Mouse (Mus musculus): ENCODE results near the gene Dpf2. TPM values are rescaled to one million over a fixed set of nuclear protein-coding genes. Genes with fewer than 3 reads are reported as not detected.

Gene Dpf2
- polyA plus RNA-seq, 1 experiment from 2014 or later = 246 TPM

- no peaks in the 10 kb centered on the region for H3K27me3 ChIP-seq (ENCODE audit: poor library complexity, severe bottlenecking)
- H3K4me3 ChIP-seq = peak overlapping the region; percentile 88
- 15% methylated on average over 14 of the region's 14 CpGs for WGBS
- no peak for DNase-seq (ENCODE audit: extremely low spot score, low spot score)
- peaks cover 40% of the 10 kb centered on the region for H3K4me1 ChIP-seq
- no peaks in the 10 kb centered on the region for H3K9me3 ChIP-seq
- peak overlapping the region; percentile 97 for H3K27ac ChIP-seq
- H3K36me3 ChIP-seq (replicated peaks) = peaks cover 42% of the 10 kb centered on the region
Observed at GRCm38 (mm10) chr19:5911430-5912102, 1.2 kb downstream of the Dpf2 start.

- 68% methylated on average over 6 of the region's 6 CpGs for WGBS
- Histone ChIP-seq H3K36me3 (replicated peaks) (peaks cover 51% of the 10 kb centered on the region), H3K9me3 (no peaks in the 10 kb centered on the region), H3K27ac (peak overlapping the region; percentile 3; the same call in 1 of the 2 replicates), H3K4me3 (peak overlapping the region; percentile 88), H3K4me1 (peaks cover 40% of the 10 kb centered on the region), H3K27me3 (ENCODE audit: poor library complexity, severe bottlenecking) (no peaks in the 10 kb centered on the region)
- DNase-seq (ENCODE audit: extremely low spot score, low spot score) = no peak
Observed at GRCm38 (mm10) chr19:5910221-5910620, 2.6 kb downstream of the Dpf2 start.

- no peaks in the 10 kb centered on the region for H3K9me3 ChIP-seq
- no peaks in the 10 kb centered on the region for H3K27me3 ChIP-seq (ENCODE audit: poor library complexity, severe bottlenecking)
- peaks cover 76% of the 10 kb centered on the region for H3K36me3 ChIP-seq (replicated peaks)
- H3K4me3 ChIP-seq = no peak overlapping the region
- no peak overlapping the region for H3K27ac ChIP-seq
- no peak for DNase-seq (ENCODE audit: extremely low spot score, low spot score)
- WGBS = 93% methylated on average over 3 of the region's 3 CpGs
- H3K4me1 ChIP-seq = peaks cover 27% of the 10 kb centered on the region
Observed at GRCm38 (mm10) chr19:5907275-5907674, 5.5 kb downstream of the Dpf2 start.

GRCm38 (mm10) chr19:5894002-5894678, 18.7 kb downstream of the Dpf2 start, which contains the start of gene Tigd3:
TSS of gene Tigd3 (minus strand) at chr19:5894149.
- Histone ChIP-seq H3K4me1 (peaks cover 29% of the 10 kb centered on the region), H3K27me3 (ENCODE audit: poor library complexity, severe bottlenecking) (no peaks in the 10 kb centered on the region), H3K4me3 (peak within 1 kb of the TSS; percentile 76), H3K9me3 (no peaks in the 10 kb centered on the region), H3K36me3 (replicated peaks) (peaks cover 61% of the 10 kb centered on the region), H3K27ac (peak within 1 kb of the TSS; percentile 94)
- WGBS = 6% methylated on average over 36 of the region's 36 CpGs
- peak; percentile 97 for DNase-seq (ENCODE audit: extremely low spot score, low spot score)

GRCm38 (mm10) chr19:5893282-5894001, 19.4 kb downstream of the Dpf2 start:
- peak overlapping the region; percentile 76 for H3K4me3 ChIP-seq
- no peak for DNase-seq (ENCODE audit: extremely low spot score, low spot score)
- peak overlapping the region; percentile 94 for H3K27ac ChIP-seq
- no peaks in the 10 kb centered on the region for H3K9me3 ChIP-seq
- peaks cover 56% of the 10 kb centered on the region for H3K36me3 ChIP-seq (replicated peaks)
- peaks cover 29% of the 10 kb centered on the region for H3K4me1 ChIP-seq
- H3K27me3 ChIP-seq (ENCODE audit: poor library complexity, severe bottlenecking) = no peaks in the 10 kb centered on the region
- WGBS = 9% methylated on average over 28 of the region's 31 CpGs

GRCm38 (mm10) chr19:5892735-5893134, 20.1 kb downstream of the Dpf2 start:
- Histone ChIP-seq H3K9me3 (no peaks in the 10 kb centered on the region), H3K4me1 (peaks cover 29% of the 10 kb centered on the region), H3K27ac (peak overlapping the region; percentile 94), H3K4me3 (peak overlapping the region; percentile 76), H3K27me3 (ENCODE audit: poor library complexity, severe bottlenecking) (no peaks in the 10 kb centered on the region), H3K36me3 (replicated peaks) (peaks cover 49% of the 10 kb centered on the region)
- WGBS = 93% methylated on average over 13 of the region's 13 CpGs
- no peak for DNase-seq (ENCODE audit: extremely low spot score, low spot score)

- DNase-seq (ENCODE audit: extremely low spot score, low spot score) = no peak
- no peaks in the 10 kb centered on the region for H3K27me3 ChIP-seq (ENCODE audit: poor library complexity, severe bottlenecking)
- H3K36me3 ChIP-seq (replicated peaks) = peaks cover 44% of the 10 kb centered on the region
- H3K27ac ChIP-seq = no peak overlapping the region
- H3K4me1 ChIP-seq = peaks cover 29% of the 10 kb centered on the region
- 94% methylated on average over 7 of the region's 7 CpGs for WGBS
- peak overlapping the region; percentile 76; the same call in 1 of the 2 replicates for H3K4me3 ChIP-seq
- H3K9me3 ChIP-seq = no peaks in the 10 kb centered on the region
Observed at GRCm38 (mm10) chr19:5892262-5892661, 20.5 kb downstream of the Dpf2 start.

- Histone ChIP-seq H3K4me1 (peaks cover 29% of the 10 kb centered on the region), H3K27me3 (ENCODE audit: poor library complexity, severe bottlenecking) (no peaks in the 10 kb centered on the region)
- DNase-seq (ENCODE audit: extremely low spot score, low spot score) = no peak
Observed at GRCm38 (mm10) chr19:5891521-5892258, 21.1 kb downstream of the Dpf2 start.

GRCm38 (mm10) chr19:5889211-5889610, 23.6 kb downstream of the Dpf2 start:
- 86% methylated on average over 4 of the region's 4 CpGs for WGBS
- Histone ChIP-seq H3K36me3 (replicated peaks) (peaks cover 17% of the 10 kb centered on the region), H3K9me3 (no peaks in the 10 kb centered on the region), H3K27me3 (ENCODE audit: poor library complexity, severe bottlenecking) (no peaks in the 10 kb centered on the region), H3K4me3 (no peak overlapping the region), H3K27ac (no peak overlapping the region), H3K4me1 (peaks cover 27% of the 10 kb centered on the region)
- DNase-seq (ENCODE audit: extremely low spot score, low spot score) = no peak

More at GRCm38 (mm10) chr19:5891521-5892258, 21.1 kb downstream of the Dpf2 start:
- Histone ChIP-seq H3K27ac (no peak overlapping the region), H3K4me3 (peak overlapping the region; percentile 7; the same call in 1 of the 2 replicates), H3K9me3 (no peaks in the 10 kb centered on the region), H3K36me3 (replicated peaks) (peaks cover 39% of the 10 kb centered on the region)
- WGBS = 96% methylated on average over 12 of the region's 12 CpGs

GRCm38 (mm10) chr19:5887234-5887815, 25.5 kb downstream of the Dpf2 start:
- H3K4me1 ChIP-seq = peaks cover 9% of the 10 kb centered on the region; the same call in 1 of the 2 replicates
- no peaks in the 10 kb centered on the region for H3K9me3 ChIP-seq
- H3K36me3 ChIP-seq (replicated peaks) = peaks cover 11% of the 10 kb centered on the region
- no peak overlapping the region for H3K27ac ChIP-seq
- no peak overlapping the region for H3K4me3 ChIP-seq
- no peaks in the 10 kb centered on the region for H3K27me3 ChIP-seq (ENCODE audit: poor library complexity, severe bottlenecking)
- WGBS = 80% methylated on average over 3 of the region's 3 CpGs
- no peak for DNase-seq (ENCODE audit: extremely low spot score, low spot score)

GRCm38 (mm10) chr19:5885838-5886237, 27.0 kb downstream of the Dpf2 start:
- 62% methylated on average over 4 of the region's 4 CpGs for WGBS
- Histone ChIP-seq H3K4me1 (no peaks in the 10 kb centered on the region), H3K27me3 (ENCODE audit: poor library complexity, severe bottlenecking) (no peaks in the 10 kb centered on the region), H3K27ac (no peak overlapping the region), H3K4me3 (no peak overlapping the region), H3K9me3 (no peaks in the 10 kb centered on the region), H3K36me3 (replicated peaks) (no peaks in the 10 kb centered on the region)
- DNase-seq (ENCODE audit: extremely low spot score, low spot score) = no peak

- peak overlapping the region; percentile 5; the same call in 1 of the 2 replicates for H3K4me3 ChIP-seq
- no peak for DNase-seq (ENCODE audit: extremely low spot score, low spot score)
- H3K27me3 ChIP-seq (ENCODE audit: poor library complexity, severe bottlenecking) = no peaks in the 10 kb centered on the region
- H3K4me1 ChIP-seq = no peaks in the 10 kb centered on the region
- H3K36me3 ChIP-seq (replicated peaks) = no peaks in the 10 kb centered on the region
- H3K9me3 ChIP-seq = no peaks in the 10 kb centered on the region
- WGBS = 69% methylated on average over 1 of the region's 1 CpGs
- no peak overlapping the region for H3K27ac ChIP-seq
Observed at GRCm38 (mm10) chr19:5883935-5884334, 28.9 kb downstream of the Dpf2 start.
